Mouse (Mus musculus) C3H10T1/2 (cell line): ENCODE measurements around the gene Il12b. TPM values are rescaled to one million over a fixed set of nuclear protein-coding genes. Genes with fewer than 3 reads are reported as not detected.

Experiments
- polyA plus RNA-seq, 2 experiments: library from polyadenylated mRNA; unstranded; fragments of >200 nt; fragmentation: generic; extraction: Trizol; gene quantifications; one replicate each; pipeline ENCODE4 v1.2.1; 2012; ENCODE audit warnings: missing spikeins in 2 of 2

Gene Il12b
- not detected for polyA plus RNA-seq

DNA sequence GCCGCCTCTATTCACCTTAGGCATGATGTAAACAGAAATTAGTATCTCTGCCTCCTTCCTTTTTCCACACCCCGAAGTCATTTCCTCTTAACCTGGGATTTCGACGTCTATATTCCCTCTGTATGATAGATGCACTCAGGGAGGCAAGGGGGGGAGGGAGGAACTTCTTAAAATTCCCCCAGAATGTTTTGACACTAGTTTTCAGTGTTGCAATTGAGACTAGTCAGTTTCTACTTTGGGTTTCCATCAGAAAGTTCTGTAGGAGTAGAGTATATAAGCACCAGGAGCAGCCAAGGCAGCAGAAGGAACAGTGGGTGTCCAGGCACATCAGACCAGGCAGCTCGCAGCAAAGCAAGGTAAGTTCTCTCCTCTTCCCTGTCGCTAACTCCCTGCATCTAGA, at the start of gene Il12b:
Gene Il12b, plus strand, starts transcription at position 301 of the 400 bp plus-strand sequence.

Other genes with a start within 250 kb of the Il12b start
- gene Ublcp1, start 70.4 kb downstream of the Il12b start, polyA plus RNA-seq, result 10 to 100 TPM in 1 of 2 experiments, 1 to 10 TPM in 1; 2.4 to 14.8 TPM
- gene Rnf145, start 118.9 kb downstream of the Il12b start, polyA plus RNA-seq, result 10 to 100 TPM in 1 of 2 experiments, 1 to 10 TPM in 1; 9.0 to 45.2 TPM
- gene Ebf1, start 217.3 kb downstream of the Il12b start, polyA plus RNA-seq, result 10 to 100 TPM in 1 of 2 experiments, under 1 TPM in 1; 0.75 to 29.1 TPM